Mouse (Mus musculus): ENCODE results near the gene Hist1h4h. TPM values are rescaled to one million over a fixed set of nuclear protein-coding genes. Genes with fewer than 3 reads are reported as not detected.
"Not testable (repeated sequence)": the region's sequence is repeated elsewhere in the genome, so short reads cannot be mapped to it uniquely, and the experiment has no call there.

The Hist1h4h gene
- polyA plus RNA-seq, 2 experiments, result 5.3 to 24.1 TPM

- WGBS (ENCODE audit: insufficient replicate concordance), result 72% methylated on average over 5 of the region's 5 CpGs
- Histone ChIP-seq H3K4me3 (ENCODE audit: insufficient read depth in 1 of 2, low read depth in 2 of 2, low read length in 2 of 2) (no peak overlapping the region), H3K27ac (peak overlapping the region; percentile 100)
These were observed 7.4 kb downstream of the Hist1h4h start for GRCm38 (mm10) chr13:23538249-23538648.

GRCm38 (mm10) chr13:23539821-23540220 is 9.0 kb downstream of the Hist1h4h start:
- not testable (repeated sequence) for ATAC-seq (ENCODE audit: insufficient read depth); H3K4me3 ChIP-seq (ENCODE audit: insufficient read depth in 1 of 2, low read depth in 2 of 2, low read length in 2 of 2); H3K36me3 ChIP-seq (replicated peaks; ENCODE audit: control insufficient read depth, insufficient read depth, low read depth); H3K4me2 ChIP-seq (ENCODE audit: low read depth); DNase-seq (ENCODE audit: low read depth in 3 of 3, low spot score in 3 of 3); H3K9me3 ChIP-seq (ENCODE audit: control insufficient read depth, low read length); H3K27me3 ChIP-seq (ENCODE audit: control insufficient read depth, insufficient read depth, low read length)
- 79% methylated on average over 1 of the region's 1 CpGs for WGBS (ENCODE audit: insufficient replicate concordance)
- Histone ChIP-seq H3K4me1 (replicated peaks; ENCODE audit: control insufficient read depth in 2 of 2, insufficient read depth in 2 of 2, low read length in 1 of 2) (peaks cover 17 to 21% of the 10 kb centered on the region in 2 experiments), H3K9ac (replicated peaks) (peak overlapping the region; percentile 53), H3K27ac (peak overlapping the region; percentile 100)

More at GRCm38 (mm10) chr13:23538249-23538648, 7.4 kb downstream of the Hist1h4h start:
- TF ChIP-seq EP300 (IDR thresholded peaks at IDR 0.05; ENCODE audit: low read depth), result no peak
- TF ChIP-seq CTCF (IDR thresholded peaks at IDR 0.05; ENCODE audit: low read depth), result no peak
- no peaks in the 10 kb centered on the region for H3K9me3 ChIP-seq (ENCODE audit: control insufficient read depth, low read length)
- no peak for DNase-seq (ENCODE audit: low read depth in 3 of 3, low spot score in 3 of 3)
- H3K27me3 ChIP-seq (ENCODE audit: control insufficient read depth, insufficient read depth, low read length), result no peaks in the 10 kb centered on the region
- peaks cover 17 to 23% of the 10 kb centered on the region in 2 experiments for H3K4me1 ChIP-seq (replicated peaks; ENCODE audit: control insufficient read depth in 2 of 2, insufficient read depth in 2 of 2, low read length in 1 of 2)
- peak overlapping the region; percentile 55 for H3K9ac ChIP-seq (replicated peaks)
- no peaks in the 10 kb centered on the region for H3K36me3 ChIP-seq (replicated peaks; ENCODE audit: control insufficient read depth, insufficient read depth, low read depth)
- peak overlapping the region; percentile 95 for H3K4me2 ChIP-seq (ENCODE audit: low read depth)
- ATAC-seq (ENCODE audit: insufficient read depth), result no peak

GRCm38 (mm10) chr13:23541497-23541896 is 10.6 kb downstream of the Hist1h4h start:
- TF ChIP-seq CTCF (IDR thresholded peaks at IDR 0.05; ENCODE audit: low read depth) (no peak), EP300 (IDR thresholded peaks at IDR 0.05; ENCODE audit: low read depth) (no peak)
- Histone ChIP-seq H3K4me3 (ENCODE audit: insufficient read depth in 1 of 2, low read depth in 2 of 2, low read length in 2 of 2) (peak overlapping the region in 1 of 2 experiments; percentile 66; a peak in 3 of 4 replicates), H3K9ac (replicated peaks) (peak overlapping the region; percentile 65), H3K9me3 (ENCODE audit: control insufficient read depth, low read length) (no peaks in the 10 kb centered on the region), H3K36me3 (replicated peaks; ENCODE audit: control insufficient read depth, insufficient read depth, low read depth) (no peaks in the 10 kb centered on the region), H3K4me2 (ENCODE audit: low read depth) (peak overlapping the region; percentile 90), H3K27ac (peak overlapping the region; percentile 76), H3K27me3 (ENCODE audit: control insufficient read depth, insufficient read depth, low read length) (no peaks in the 10 kb centered on the region), H3K4me1 (replicated peaks; ENCODE audit: control insufficient read depth in 2 of 2, insufficient read depth in 2 of 2, low read length in 1 of 2) (peaks cover 17 to 24% of the 10 kb centered on the region in 2 experiments)
- ATAC-seq (ENCODE audit: insufficient read depth) (no peak), DNase-seq (ENCODE audit: low read depth in 3 of 3, low spot score in 3 of 3) (no peak)
- 61% methylated on average over 3 of the region's 3 CpGs for WGBS (ENCODE audit: insufficient replicate concordance)

- H3K4me3 ChIP-seq (ENCODE audit: insufficient read depth in 1 of 2, low read depth in 2 of 2, low read length in 2 of 2), result peak overlapping the region; percentile 66 to 75
- H3K36me3 ChIP-seq (replicated peaks; ENCODE audit: control insufficient read depth, insufficient read depth, low read depth); H3K27me3 ChIP-seq (ENCODE audit: control insufficient read depth, insufficient read depth, low read length); H3K9me3 ChIP-seq (ENCODE audit: control insufficient read depth, low read length); DNase-seq (ENCODE audit: low read depth in 3 of 3, low spot score in 3 of 3): not testable (repeated sequence)
- peak overlapping the region; percentile 90 for H3K4me2 ChIP-seq (ENCODE audit: low read depth)
- 4% methylated on average over 3 of the region's 3 CpGs for WGBS (ENCODE audit: insufficient replicate concordance)
- H3K27ac ChIP-seq, result peak overlapping the region; percentile 99
- TF ChIP-seq EP300 (IDR thresholded peaks at IDR 0.05; ENCODE audit: low read depth), result peak; percentile 4; the same call in 1 of the 2 replicates
- H3K4me1 ChIP-seq (replicated peaks; ENCODE audit: control insufficient read depth in 2 of 2, insufficient read depth in 2 of 2, low read length in 1 of 2), result peaks cover 9 to 18% of the 10 kb centered on the region in 2 experiments
- peak overlapping the region; percentile 96 for H3K9ac ChIP-seq (replicated peaks)
- 0 out of 2 replicates have a peak, but pooled peaks have one; percentile 1 for ATAC-seq (ENCODE audit: insufficient read depth)
These were observed 11.6 kb downstream of the Hist1h4h start for GRCm38 (mm10) chr13:23542225-23542980.

GRCm38 (mm10) chr13:23542999-23543607 is 12.3 kb downstream of the Hist1h4h start, which contains the start of gene Hist1h2bh:
Gene Hist1h2bh (minus strand): TSS chr13:23543392.
- peaks cover 7 to 17% of the 10 kb centered on the region in 2 experiments for H3K4me1 ChIP-seq (replicated peaks; ENCODE audit: control insufficient read depth in 2 of 2, insufficient read depth in 2 of 2, low read length in 1 of 2)

More at GRCm38 (mm10) chr13:23542999-23543607, 12.3 kb downstream of the Hist1h4h start, which contains the start of gene Hist1h2bh:
- peak within 1 kb of the TSS; percentile 99 for H3K27ac ChIP-seq
- H3K9ac ChIP-seq (replicated peaks), result peak within 1 kb of the TSS; percentile 96
- WGBS (ENCODE audit: insufficient replicate concordance), result under 1% methylated on average over 28 of the region's 42 CpGs
- peak; percentile 74 for TF ChIP-seq EP300 (IDR thresholded peaks at IDR 0.05; ENCODE audit: low read depth)
- H3K4me3 ChIP-seq (ENCODE audit: insufficient read depth in 1 of 2, low read depth in 2 of 2, low read length in 2 of 2), result peak within 1 kb of the TSS; percentile 66 to 75
- H3K4me2 ChIP-seq (ENCODE audit: low read depth), result peak within 1 kb of the TSS; percentile 90
- not testable (repeated sequence) for H3K9me3 ChIP-seq (ENCODE audit: control insufficient read depth, low read length); H3K36me3 ChIP-seq (replicated peaks; ENCODE audit: control insufficient read depth, insufficient read depth, low read depth); H3K27me3 ChIP-seq (ENCODE audit: control insufficient read depth, insufficient read depth, low read length)
- DNase-seq (ENCODE audit: low read depth in 3 of 3, low spot score in 3 of 3) (peak; percentile 96 to 97 (median 97)), ATAC-seq (ENCODE audit: insufficient read depth) (peak; percentile 85)
